Mouse (Mus musculus) heart, postnatal 0 days (tissue): ENCODE measurements at regions not wholly inside any gene's neighbourhood (a gene's known extent, or its start where the extent isn't known, plus 50 kb on each side); places are given as distances from the start of the nearest gene placed in this dataset.

Experiments used
- ATAC-seq: fragments of 200-750 bp; cut with Nextera tagmentation; 2 replicates; pipeline ENCODE4 v1.8.0; 2017; ENCODE audit warnings: low read depth, moderate number of reproducible peaks, moderate library complexity; ENCODE audit not compliant: insufficient read depth
- DNase-seq: peaks from one replicate; pipeline ENCODE4 v3.0.0-alpha.2; 2016; ENCODE audit warnings: low spot score
- H3K27ac ChIP-seq: fragments of 300-500 bp; sonication (generic); 2 replicates; pipeline ENCODE4 v1.5.1; 2014; ENCODE audit warnings: low read depth, mild to moderate bottlenecking
- H3K27me3 ChIP-seq: fragments of 300-500 bp; sonication (generic); 2 replicates; pipeline ENCODE4 v1.6.1; 2014; ENCODE audit warnings: low read length, mixed read lengths; ENCODE audit not compliant: control insufficient read depth, insufficient read depth
- H3K36me3 ChIP-seq: fragments of 300-500 bp; sonication (generic); replicated peaks from 2 replicates; pipeline ENCODE4 v1.6.1; 2014; ENCODE audit warnings: low read length, mixed read lengths; ENCODE audit not compliant: control insufficient read depth, insufficient read depth
- H3K4me1 ChIP-seq: fragments of 300-500 bp; sonication (generic); 2 replicates; pipeline ENCODE4 v1.6.1; 2014; ENCODE audit warnings: antibody characterized with exemption; ENCODE audit not compliant: control insufficient read depth, insufficient read depth
- H3K4me2 ChIP-seq: fragments of 300-500 bp; sonication (generic); 2 replicates; pipeline ENCODE4 v1.6.1; 2014; ENCODE audit warnings: low read depth, mild to moderate bottlenecking, low read length, moderate library complexity
- H3K4me3 ChIP-seq: fragments of 300-500 bp; sonication (generic); 2 replicates; pipeline ENCODE4 v1.5.1; 2014; ENCODE audit warnings: low read depth, low read length
- H3K9ac ChIP-seq: fragments of 300-500 bp; sonication (generic); replicated peaks from 2 replicates; pipeline ENCODE4 v1.6.1; 2014; ENCODE audit warnings: low read depth, low read length, mixed read lengths
- H3K9me3 ChIP-seq: fragments of 300-500 bp; sonication (generic); replicated peaks from 2 replicates; pipeline ENCODE4 v1.6.1; 2016; ENCODE audit warnings: low read length; ENCODE audit not compliant: control insufficient read depth
- CTCF ChIP-seq: IDR thresholded peaks from 2 replicates; pipeline ENCODE4 v1.5.1; 2016; ENCODE audit warnings: antibody characterized with exemption, control low read depth, low read depth
- EP300 ChIP-seq: IDR thresholded peaks from 2 replicates; pipeline ENCODE4 v1.6.1; 2016; ENCODE audit warnings: antibody characterized with exemption, low read depth
- WGBS: fragments of 180-500 bp; shearing (Covaris S2); extraction: QIAGEN DNeasy Blood & Tissue Kit; methylation state at CpG from one replicate; pipeline ENCODE4 v1.1.7; 2014; 5-methylcytosine and 5-hydroxymethylcytosine counted together

DNA sequence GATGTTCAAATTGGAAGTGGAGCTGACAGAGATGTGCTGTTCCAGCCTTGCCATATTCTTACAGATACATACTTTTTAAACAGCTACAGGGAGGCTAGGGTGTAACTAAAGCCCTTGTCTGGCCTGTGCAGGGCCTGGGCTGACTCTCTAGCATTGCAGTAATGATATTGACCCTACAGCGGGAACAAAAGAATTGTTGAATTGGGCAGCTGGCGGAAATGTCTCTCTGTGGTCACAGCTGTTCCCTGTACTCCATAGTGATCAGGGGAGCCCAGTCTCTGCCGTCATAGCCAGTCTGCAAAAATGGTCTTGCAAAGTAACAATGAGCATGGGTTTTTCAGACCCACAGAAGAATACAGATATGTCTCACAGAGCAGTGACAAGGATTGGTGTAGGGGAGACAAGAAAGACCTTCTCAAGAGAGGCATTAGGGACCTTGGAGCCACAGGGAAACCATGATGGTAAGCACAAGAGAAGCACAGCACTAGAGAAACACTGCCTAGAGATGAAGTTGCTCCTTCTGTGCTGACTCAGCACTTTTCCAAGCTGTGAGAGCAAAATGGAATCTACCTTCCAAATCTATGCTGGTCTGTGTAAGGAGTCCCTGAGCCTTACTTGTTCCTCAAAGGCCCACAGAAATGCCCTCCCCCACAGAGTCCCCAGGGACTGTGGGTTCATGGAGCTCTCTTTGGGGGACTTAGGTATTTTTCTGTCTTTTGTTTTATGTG is 111.2 kb upstream of the Gm12830 start:
- H3K4me1 ChIP-seq, result no peaks in the 10 kb centered on the region
- ATAC-seq (no peak), DNase-seq (no peak)
- H3K4me2 ChIP-seq, result no peak overlapping the region
- H3K9ac ChIP-seq, result no peak overlapping the region
- no peaks in the 10 kb centered on the region for H3K27me3 ChIP-seq
- no peaks in the 10 kb centered on the region for H3K36me3 ChIP-seq
- 79% methylated on average over 3 of the region's 3 CpGs for WGBS
- no peaks in the 10 kb centered on the region for H3K9me3 ChIP-seq
- no peak for TF ChIP-seq EP300
- no peak for TF ChIP-seq CTCF
- H3K27ac ChIP-seq, result no peak overlapping the region
- no peak overlapping the region for H3K4me3 ChIP-seq

DNA sequence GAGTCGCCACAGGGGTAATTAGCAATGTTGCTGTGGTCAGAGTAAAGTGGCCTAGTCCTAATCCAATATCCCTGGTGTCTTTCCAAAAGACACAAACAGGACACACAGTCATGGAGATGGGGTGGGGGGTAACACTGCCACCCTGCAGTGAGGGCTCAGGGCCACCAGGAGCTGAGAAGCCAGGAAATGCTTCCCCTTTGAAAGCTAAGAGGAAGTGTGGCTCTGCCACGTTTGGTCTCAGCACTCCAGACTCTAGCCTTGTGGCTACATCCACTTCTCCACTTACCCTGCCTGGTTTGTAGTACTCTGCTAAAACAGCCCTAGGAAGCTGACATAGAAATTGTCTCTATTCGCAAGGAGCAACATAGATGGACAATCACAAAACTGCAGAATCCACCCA is 110.4 kb upstream of the Gm12830 start:
- no peak for ATAC-seq
- no peak overlapping the region for H3K4me2 ChIP-seq
- H3K9me3 ChIP-seq, result no peaks in the 10 kb centered on the region
- TF ChIP-seq EP300, result no peak
- TF ChIP-seq CTCF, result no peak
- H3K4me3 ChIP-seq, result no peak overlapping the region
- no peaks in the 10 kb centered on the region for H3K27me3 ChIP-seq
- 63% methylated on average over 3 of the region's 3 CpGs for WGBS
- no peak overlapping the region for H3K27ac ChIP-seq
- H3K36me3 ChIP-seq, result no peaks in the 10 kb centered on the region
- no peak for DNase-seq
- H3K4me1 ChIP-seq, result no peaks in the 10 kb centered on the region
- no peak overlapping the region for H3K9ac ChIP-seq

DNA sequence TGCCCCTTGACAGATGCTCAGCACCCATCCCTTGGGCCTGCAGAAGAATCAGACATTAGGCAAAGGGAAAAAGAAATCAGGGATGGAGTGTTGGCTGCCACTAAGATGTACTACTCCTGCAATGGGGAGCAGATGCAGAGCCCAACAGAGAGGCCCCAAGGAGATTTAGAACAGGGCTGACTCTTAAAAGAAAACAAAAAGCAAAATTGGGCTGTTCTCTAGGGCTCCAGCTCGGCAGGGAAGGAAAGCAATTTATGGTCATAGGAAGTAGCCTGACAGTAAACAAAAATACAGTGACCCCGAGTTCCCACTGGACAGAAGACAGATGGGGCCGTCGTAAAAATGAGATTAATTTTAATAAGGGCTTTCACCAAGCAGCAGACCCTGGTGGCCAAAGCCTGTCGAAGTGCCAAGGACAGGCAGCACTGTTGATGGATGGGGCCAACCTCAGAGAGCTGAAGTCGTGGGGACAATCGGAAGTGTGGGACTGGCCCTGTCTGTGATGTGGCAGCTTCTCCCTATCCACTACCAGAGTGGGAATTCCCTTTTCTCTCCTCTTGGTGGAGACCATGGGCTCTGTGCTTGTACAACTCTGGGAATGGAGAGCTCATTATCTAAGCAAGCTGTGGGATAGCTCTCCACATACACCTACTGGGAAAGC is 109.4 kb upstream of the Gm12830 start:
- DNase-seq (no peak), ATAC-seq (no peak)
- Histone ChIP-seq H3K4me2 (no peak overlapping the region), H3K9ac (no peak overlapping the region), H3K4me1 (no peaks in the 10 kb centered on the region), H3K27ac (no peak overlapping the region), H3K36me3 (no peaks in the 10 kb centered on the region), H3K9me3 (no peaks in the 10 kb centered on the region), H3K27me3 (no peaks in the 10 kb centered on the region), H3K4me3 (no peak overlapping the region)
- no peak for TF ChIP-seq EP300
- WGBS, result 48% methylated on average over 7 of the region's 7 CpGs

DNA sequence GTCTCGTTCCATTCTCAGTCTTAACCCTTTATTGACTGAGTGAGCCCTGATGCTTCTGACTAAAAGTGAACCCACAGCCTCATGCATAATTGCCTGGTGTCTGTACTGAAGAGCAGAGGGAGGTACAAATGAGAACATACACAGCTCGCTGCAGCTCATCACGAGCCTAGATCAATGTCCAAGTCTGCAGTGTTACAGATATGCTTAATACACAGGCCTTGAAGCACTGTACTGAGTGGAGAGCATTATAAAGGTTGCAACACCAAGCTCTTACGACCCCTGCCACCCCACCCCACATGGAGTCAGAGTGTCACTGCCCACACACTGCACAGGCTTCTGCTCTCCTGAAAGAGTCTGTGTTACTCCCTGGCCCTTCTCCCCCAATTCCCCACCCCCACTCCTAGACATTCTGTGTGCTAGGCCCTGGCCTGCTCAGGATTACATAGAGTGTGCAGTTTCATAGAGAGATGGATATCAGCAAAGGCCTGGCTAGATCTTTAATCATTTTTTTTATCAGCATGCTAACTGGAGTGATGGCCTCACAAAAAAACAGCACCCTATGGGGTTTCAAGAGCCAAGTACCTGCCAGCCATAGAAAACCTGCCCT is 108.5 kb upstream of the Gm12830 start:
- Histone ChIP-seq H3K27ac (no peak overlapping the region), H3K4me2 (no peak overlapping the region), H3K9ac (no peak overlapping the region), H3K27me3 (no peaks in the 10 kb centered on the region), H3K4me3 (no peak overlapping the region), H3K36me3 (no peaks in the 10 kb centered on the region), H3K4me1 (no peaks in the 10 kb centered on the region), H3K9me3 (no peaks in the 10 kb centered on the region)
- WGBS, result 58% methylated on average over 4 of the region's 4 CpGs
- ATAC-seq (no peak), DNase-seq (no peak)
- no peak for TF ChIP-seq CTCF
- TF ChIP-seq EP300, result no peak

DNA sequence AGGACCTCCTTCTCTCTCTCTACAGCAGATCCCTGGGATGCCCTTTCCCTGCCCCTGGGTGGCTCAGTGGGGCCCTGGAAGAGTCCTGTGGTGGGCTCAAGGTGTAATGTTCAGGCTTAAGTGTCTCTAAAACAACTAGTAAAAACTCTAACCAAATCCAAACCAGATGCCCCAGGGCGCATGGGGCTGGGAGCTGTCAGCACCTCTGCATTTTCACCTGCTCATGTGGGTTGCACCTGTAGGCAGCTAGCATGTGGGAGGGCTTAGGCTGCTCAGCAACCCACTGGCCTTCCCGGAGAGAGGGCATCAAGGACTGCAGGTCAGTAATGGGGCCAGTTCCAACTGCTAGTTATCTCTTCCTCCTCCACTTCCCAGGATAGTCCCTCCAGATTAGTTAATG is 104.8 kb upstream of the Gm12830 start:
- H3K9me3 ChIP-seq, result no peaks in the 10 kb centered on the region
- DNase-seq (no peak), ATAC-seq (no peak)
- H3K27ac ChIP-seq, result no peak overlapping the region
- 50% methylated on average over 2 of the region's 2 CpGs for WGBS
- H3K36me3 ChIP-seq, result no peaks in the 10 kb centered on the region
- H3K4me2 ChIP-seq, result no peak overlapping the region
- no peak overlapping the region for H3K9ac ChIP-seq
- no peaks in the 10 kb centered on the region for H3K27me3 ChIP-seq
- TF ChIP-seq CTCF, result no peak
- no peak for TF ChIP-seq EP300
- no peak overlapping the region for H3K4me3 ChIP-seq
- H3K4me1 ChIP-seq, result no peaks in the 10 kb centered on the region
